Mouse (Mus musculus) heart, embryonic 14.5 days (tissue): ENCODE measurements around the gene Art4. TPM values are rescaled to one million over a fixed set of nuclear protein-coding genes. Genes with fewer than 3 reads are reported as not detected.

Experiments
- ATAC-seq: fragments of 200-750 bp; cut with Nextera tagmentation; 2 replicates; pipeline ENCODE4 v1.8.0; 2017; ENCODE audit warnings: low read depth, moderate TSS enrichment; ENCODE audit not compliant: insufficient number of reproducible peaks, insufficient read depth, low FRiP score
- H3K27ac ChIP-seq, 2 experiments: fragments of 200-500 bp in 1 of 2; fragments of 300-500 bp in 1 of 2; sonication (generic) in 1 of 2; replicated peaks in 1 of 2; 2 replicates each; pipeline ENCODE4 v1.5.1; 2012 to 2014; ENCODE audit warnings: low read depth in 2 of 2, low read length in 2 of 2, control low read depth in 1 of 2, mild to moderate bottlenecking in 1 of 2, mixed read lengths in 1 of 2; ENCODE audit not compliant: control insufficient read depth in 1 of 2, insufficient read depth in 1 of 2
- H3K27me3 ChIP-seq: fragments of 300-500 bp; sonication (generic); 2 replicates; pipeline ENCODE4 v1.6.1; 2014; ENCODE audit warnings: mild to moderate bottlenecking, low read length, control low read depth; ENCODE audit not compliant: control insufficient read depth, insufficient read depth
- H3K36me3 ChIP-seq: fragments of 300-500 bp; sonication (generic); 2 replicates; pipeline ENCODE4 v1.6.1; 2014; ENCODE audit warnings: mild to moderate bottlenecking, control low read depth, low read length, mixed read lengths; ENCODE audit not compliant: control insufficient read depth, insufficient read depth
- H3K4me1 ChIP-seq, 2 experiments: fragments of 200-500 bp in 1 of 2; fragments of 300-500 bp in 1 of 2; sonication (generic) in 1 of 2; 2 replicates each; pipeline ENCODE4 v1.6.1; 2012 to 2014; ENCODE audit warnings: low read length in 2 of 2, control low read depth in 1 of 2, mixed read lengths in 1 of 2; ENCODE audit not compliant: control insufficient read depth in 2 of 2, insufficient read depth in 2 of 2
- H3K4me2 ChIP-seq: fragments of 300-500 bp; sonication (generic); 2 replicates; pipeline ENCODE4 v1.6.1; 2014; ENCODE audit warnings: mild to moderate bottlenecking, low read length
- H3K4me3 ChIP-seq, 2 experiments: fragments of 200-500 bp in 1 of 2; fragments of 300-500 bp in 1 of 2; sonication (generic) in 1 of 2; 2 replicates each; pipeline ENCODE4 v1.5.1; 2012 to 2014; ENCODE audit warnings: low read length in 2 of 2, mild to moderate bottlenecking in 2 of 2, control low read depth in 1 of 2, low read depth in 1 of 2, moderate library complexity in 1 of 2; ENCODE audit not compliant: control insufficient read depth in 1 of 2, insufficient read depth in 1 of 2
- H3K9ac ChIP-seq: fragments of 300-500 bp; sonication (generic); 2 replicates; pipeline ENCODE4 v1.6.1; 2014; ENCODE audit warnings: mild to moderate bottlenecking, low read length
- H3K9me3 ChIP-seq: fragments of 300-500 bp; sonication (generic); 2 replicates; pipeline ENCODE4 v1.6.1; 2016; ENCODE audit warnings: low read length, control low read depth; ENCODE audit not compliant: control insufficient read depth
- WGBS: fragments of 180-500 bp; shearing (Covaris S2); extraction: QIAGEN DNeasy Blood & Tissue Kit; methylation state at CpG from one replicate; pipeline ENCODE4 v1.1.7; 2014; 5-methylcytosine and 5-hydroxymethylcytosine counted together
- polyA plus RNA-seq: library from polyadenylated mRNA; unstranded; fragments of >200 nt; fragmentation: Nextera tagmentation; extraction: Ambion mirVana; gene quantifications from 2 replicates; pipeline ENCODE4 v1.2.1, GENCODE M21; 2014

Art4 gene
- polyA plus RNA-seq, 1 experiment from 2014 or later: 11.2 TPM

DNA sequence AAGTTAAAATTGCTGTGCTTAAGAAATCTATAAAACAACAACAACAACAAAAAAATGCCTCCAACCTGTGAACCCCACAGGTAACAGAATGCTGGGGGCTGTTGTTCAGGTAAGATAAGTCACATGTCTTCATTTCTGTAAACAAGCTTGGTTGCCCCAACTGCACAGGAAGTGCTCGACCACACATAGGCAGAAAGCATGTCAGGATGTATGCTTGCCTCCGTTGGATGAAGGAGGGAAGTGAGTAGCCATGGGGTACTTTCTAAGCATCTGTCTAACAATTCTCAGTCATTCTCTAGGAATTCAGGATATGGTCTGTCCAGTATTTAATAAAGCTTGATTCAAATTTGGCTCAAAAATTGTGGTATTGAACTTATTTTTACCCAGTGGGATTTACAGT lies 41.4 kb upstream of the Art4 start:
- no peak for ATAC-seq
- 69% methylated on average over 2 of the region's 2 CpGs for WGBS

DNA sequence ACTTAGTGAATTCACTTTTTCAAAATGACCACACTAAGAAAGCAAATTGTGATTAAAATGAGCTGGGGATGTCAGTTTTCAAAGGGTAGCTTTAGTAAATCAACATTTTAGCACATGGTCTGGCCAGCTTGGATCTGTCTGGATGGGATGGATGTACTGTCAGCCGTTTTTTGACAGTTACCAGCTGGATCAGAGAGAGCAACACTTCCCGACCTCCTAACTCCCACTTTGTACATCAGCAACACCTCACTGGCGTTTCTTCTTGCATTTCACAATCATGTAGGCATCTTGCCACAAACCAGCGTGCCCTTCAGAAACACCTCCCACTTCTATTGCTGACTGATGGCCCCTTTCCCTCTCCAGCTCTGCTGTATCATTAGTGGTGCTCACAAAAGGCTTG lies 40.7 kb upstream of the Art4 start:
- 11% methylated on average over 4 of the region's 4 CpGs for WGBS
- no peak overlapping the region for H3K4me3 ChIP-seq
- no peaks in the 10 kb centered on the region for H3K9me3 ChIP-seq
- no peaks in the 10 kb centered on the region for H3K27me3 ChIP-seq
- H3K9ac ChIP-seq: no peak overlapping the region
- no peak overlapping the region for H3K4me2 ChIP-seq
- peak; percentile 61; the same call in 1 of the 2 replicates for ATAC-seq
- H3K4me1 ChIP-seq: peaks cover 7 to 8% of the 10 kb centered on the region in 2 experiments
- no peaks in the 10 kb centered on the region for H3K36me3 ChIP-seq
- peak overlapping the region; percentile 3 to 46; a peak in 2 of 4 replicates for H3K27ac ChIP-seq

More for the DNA sequence above, 41.4 kb upstream of the Art4 start:
- H3K36me3 ChIP-seq: no peaks in the 10 kb centered on the region
- no peak overlapping the region for H3K9ac ChIP-seq
- no peak overlapping the region for H3K4me3 ChIP-seq
- H3K4me1 ChIP-seq: peaks cover 8% of the 10 kb centered on the region in 2 experiments
- H3K4me2 ChIP-seq: no peak overlapping the region
- H3K27ac ChIP-seq: peak overlapping the region in 1 of 2 experiments; percentile 46; a peak in 1 of 4 replicates
- H3K27me3 ChIP-seq: no peaks in the 10 kb centered on the region
- H3K9me3 ChIP-seq: no peaks in the 10 kb centered on the region

DNA sequence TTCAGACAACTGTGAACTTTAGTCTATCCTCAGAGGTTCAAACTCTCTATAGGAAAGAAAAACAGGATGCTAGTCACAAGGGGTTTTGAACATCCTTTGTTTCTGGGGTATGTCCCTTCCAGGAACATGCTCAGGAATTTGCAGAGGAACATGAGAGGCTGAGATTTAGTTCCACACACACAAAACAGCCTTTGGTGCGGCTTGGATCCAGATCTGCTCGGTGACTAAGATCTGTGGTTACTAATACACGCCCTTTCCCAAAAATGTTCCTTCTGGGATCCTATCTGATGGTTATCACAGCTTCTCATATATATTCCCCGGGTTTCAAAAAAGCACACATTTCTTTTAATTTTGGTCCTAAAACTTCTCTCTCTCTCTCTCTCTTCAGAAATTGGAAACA lies 40.3 kb upstream of the Art4 start:
- 51% methylated on average over 4 of the region's 4 CpGs for WGBS
- Histone ChIP-seq H3K4me2 (no peak overlapping the region), H3K36me3 (no peaks in the 10 kb centered on the region), H3K4me1 (peaks cover 7 to 8% of the 10 kb centered on the region in 2 experiments), H3K9me3 (no peaks in the 10 kb centered on the region), H3K4me3 (no peak overlapping the region), H3K9ac (no peak overlapping the region), H3K27ac (peak overlapping the region; percentile 21 to 46; a peak in 2 of 4 replicates), H3K27me3 (no peaks in the 10 kb centered on the region)
- no peak for ATAC-seq

DNA sequence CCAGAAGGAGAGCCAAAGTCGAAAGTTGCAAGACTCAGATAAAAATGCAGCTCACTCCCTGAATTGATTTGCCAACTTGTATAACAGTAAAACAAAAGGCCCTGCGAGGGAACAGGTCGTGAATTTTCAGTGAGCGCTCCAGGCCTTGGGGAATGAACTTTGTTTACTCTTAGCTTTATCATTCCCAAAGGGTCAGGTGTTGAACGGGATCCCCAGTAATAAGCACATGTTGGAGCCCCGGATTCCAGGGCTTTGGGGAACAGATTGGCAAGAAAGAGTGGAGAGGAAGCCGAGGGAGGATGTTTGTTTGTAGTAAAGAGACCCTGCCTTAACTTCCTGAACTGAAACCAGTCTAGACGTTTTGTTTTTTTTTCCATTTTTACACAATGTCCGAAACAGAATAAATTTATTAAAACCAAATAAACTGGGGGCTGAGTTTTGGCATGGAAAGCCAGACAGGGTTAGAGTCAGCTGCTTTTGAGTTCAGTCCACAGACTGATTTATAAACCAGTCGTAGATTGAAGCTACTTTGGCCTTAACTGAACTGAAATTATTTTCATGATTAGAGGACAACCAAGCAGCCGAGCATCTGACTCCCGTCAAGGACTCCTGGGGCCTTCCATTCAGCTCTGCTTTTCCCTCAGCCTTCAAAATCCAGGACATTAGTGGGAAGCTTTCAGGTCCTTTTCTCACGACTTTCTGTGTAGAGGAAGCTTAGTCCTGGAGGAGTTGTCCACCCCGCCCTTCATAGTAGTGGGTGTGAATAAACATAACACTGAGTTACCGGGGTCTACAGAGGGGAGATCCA lies 37.2 kb upstream of the Art4 start:
- no peaks in the 10 kb centered on the region for H3K9me3 ChIP-seq
- peak overlapping the region; percentile 40 to 73 for H3K27ac ChIP-seq
- WGBS: 50% methylated on average over 15 of the region's 15 CpGs
- H3K27me3 ChIP-seq: no peaks in the 10 kb centered on the region
- no peak overlapping the region for H3K4me2 ChIP-seq
- ATAC-seq: no peak
- no peak overlapping the region for H3K4me3 ChIP-seq
- H3K36me3 ChIP-seq: no peaks in the 10 kb centered on the region
- H3K4me1 ChIP-seq: peaks cover 7 to 8% of the 10 kb centered on the region in 2 experiments
- H3K9ac ChIP-seq: no peak overlapping the region

DNA sequence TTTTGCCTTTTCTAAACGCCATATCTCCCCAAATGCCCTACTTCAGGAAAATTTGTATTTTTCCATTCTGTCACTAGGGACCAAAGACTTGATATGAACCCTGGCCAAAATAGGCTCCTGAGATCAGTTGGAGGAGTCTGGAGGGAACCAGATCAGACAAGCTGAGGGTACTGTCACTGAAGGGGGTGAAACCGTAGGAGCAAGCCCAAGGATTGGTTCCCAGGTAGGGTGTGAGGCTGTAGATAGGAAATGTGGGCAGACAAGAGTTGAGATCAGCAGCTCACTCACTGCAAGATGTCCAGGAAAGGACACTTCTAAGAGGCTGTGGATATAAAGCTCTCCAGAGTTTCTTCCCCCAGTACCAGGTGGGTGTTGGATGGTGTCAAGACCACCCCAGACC lies 34.5 kb upstream of the Art4 start:
- Histone ChIP-seq H3K27ac (no peak overlapping the region; a peak in 1 of 4 replicates), H3K4me1 (peaks cover 7 to 8% of the 10 kb centered on the region in 2 experiments; a peak in 3 of 4 replicates), H3K9me3 (no peaks in the 10 kb centered on the region), H3K4me3 (no peak overlapping the region), H3K4me2 (no peak overlapping the region), H3K27me3 (no peaks in the 10 kb centered on the region), H3K9ac (no peak overlapping the region), H3K36me3 (no peaks in the 10 kb centered on the region)
- WGBS: 45% methylated on average over 2 of the region's 2 CpGs
- no peak for ATAC-seq

DNA sequence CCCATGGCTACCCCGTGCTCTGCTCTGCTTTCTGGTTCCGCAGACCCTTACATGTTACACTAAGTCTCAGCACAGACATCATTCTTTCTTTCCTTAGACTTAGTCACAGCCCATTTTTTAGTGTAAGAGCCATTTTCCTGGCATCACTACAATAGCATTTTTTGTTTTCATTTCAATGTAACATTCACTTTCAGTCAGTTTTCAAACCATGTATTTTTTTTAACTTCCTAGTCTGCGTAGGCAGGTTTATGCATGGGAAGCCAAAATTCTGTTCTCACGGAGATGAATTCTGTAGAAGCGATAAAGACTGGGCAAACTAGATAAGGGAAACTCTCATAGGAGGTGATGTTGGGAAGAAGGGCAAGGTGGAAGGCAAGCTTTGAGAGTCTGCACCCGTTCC lies 32.0 kb upstream of the Art4 start:
- Histone ChIP-seq H3K36me3 (no peaks in the 10 kb centered on the region), H3K4me3 (no peak overlapping the region), H3K4me1 (peaks cover 3 to 6% of the 10 kb centered on the region in 2 experiments; a peak in 1 of 4 replicates), H3K9ac (no peak overlapping the region), H3K9me3 (no peaks in the 10 kb centered on the region), H3K27me3 (no peaks in the 10 kb centered on the region), H3K27ac (0 out of 4 replicates have a peak overlapping the region, but pooled peaks have one; percentile 17 to 24), H3K4me2 (no peak overlapping the region)
- 82% methylated on average over 6 of the region's 6 CpGs for WGBS
- ATAC-seq: no peak

DNA sequence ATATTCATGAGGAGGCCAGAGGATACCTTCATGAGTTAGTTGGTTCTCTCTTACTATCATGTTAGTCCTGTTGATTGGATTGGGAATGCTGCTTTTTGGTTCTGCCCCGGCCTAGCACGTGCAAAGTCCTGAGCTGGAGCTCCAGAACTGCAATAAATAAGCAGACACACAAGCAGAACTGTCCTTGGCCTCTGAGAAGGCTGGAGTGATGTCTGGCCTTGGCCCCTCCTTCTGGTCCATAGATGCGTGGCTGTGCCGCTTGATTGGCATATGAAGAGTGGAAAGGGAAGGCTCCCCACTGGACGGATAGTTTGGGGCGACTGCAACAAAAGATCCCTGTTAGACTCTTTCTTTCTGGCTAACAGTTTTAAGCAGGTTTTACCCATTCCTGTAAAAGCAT lies 31.5 kb upstream of the Art4 start:
- peaks cover 3 to 6% of the 10 kb centered on the region in 2 experiments; a peak in 1 of 4 replicates for H3K4me1 ChIP-seq
- no peak overlapping the region for H3K4me2 ChIP-seq
- WGBS: 92% methylated on average over 6 of the region's 6 CpGs
- no peak overlapping the region for H3K9ac ChIP-seq
- no peaks in the 10 kb centered on the region for H3K36me3 ChIP-seq
- H3K27me3 ChIP-seq: no peaks in the 10 kb centered on the region
- peak overlapping the region; percentile 17 to 24; a peak in 1 of 4 replicates for H3K27ac ChIP-seq
- no peak overlapping the region for H3K4me3 ChIP-seq
- ATAC-seq: no peak
- H3K9me3 ChIP-seq: no peaks in the 10 kb centered on the region
